Mouse (Mus musculus) stomach, embryonic 14.5 days (tissue): ENCODE data around the gene Cemip. TPM values are rescaled to one million over a fixed set of nuclear protein-coding genes. Genes with fewer than 3 reads are reported as not detected.

Experiments
- ATAC-seq: fragments of 200-750 bp; cut with Nextera tagmentation; 2 replicates; pipeline ENCODE4 v1.8.0; 2017; ENCODE audit warnings: low read depth, moderate TSS enrichment; ENCODE audit not compliant: insufficient number of reproducible peaks, insufficient read depth, low FRiP score
- H3K27ac ChIP-seq: fragments of 300-500 bp; sonication (generic); 2 replicates; pipeline ENCODE4 v1.5.1; 2014; ENCODE audit warnings: mild to moderate bottlenecking, low read length, moderate library complexity, mixed read lengths
- H3K27me3 ChIP-seq: fragments of 300-500 bp; sonication (generic); 2 replicates; pipeline ENCODE4 v1.6.1; 2014; ENCODE audit warnings: low read length, control low read depth, mixed read lengths; ENCODE audit not compliant: control insufficient read depth, insufficient read depth
- H3K36me3 ChIP-seq: fragments of 300-500 bp; sonication (generic); 2 replicates; pipeline ENCODE4 v1.6.1; 2014; ENCODE audit warnings: mild to moderate bottlenecking, control low read depth, low read length, moderate library complexity, mixed read lengths; ENCODE audit not compliant: control insufficient read depth, insufficient read depth
- H3K4me1 ChIP-seq: fragments of 300-500 bp; sonication (generic); 2 replicates; pipeline ENCODE4 v1.6.1; 2014; ENCODE audit warnings: low read length, control low read depth, mixed read lengths; ENCODE audit not compliant: control insufficient read depth, insufficient read depth
- H3K4me2 ChIP-seq: fragments of 300-500 bp; sonication (generic); replicated peaks from 2 replicates; pipeline ENCODE4 v1.6.1; 2014; ENCODE audit warnings: low read depth, low read length, control low read depth
- H3K4me3 ChIP-seq: fragments of 300-500 bp; sonication (generic); 2 replicates; pipeline ENCODE4 v1.5.1; 2014; ENCODE audit warnings: low read depth, low read length, control low read depth
- H3K9ac ChIP-seq: fragments of 300-500 bp; sonication (generic); replicated peaks from 2 replicates; pipeline ENCODE4 v1.6.1; 2014; ENCODE audit warnings: low read depth, mild to moderate bottlenecking, control low read depth, low read length, moderate library complexity, mixed read lengths
- H3K9me3 ChIP-seq: fragments of 300-500 bp; sonication (generic); 2 replicates; pipeline ENCODE4 v1.6.1; 2016; ENCODE audit warnings: low read depth, low read length, control low read depth; ENCODE audit not compliant: control insufficient read depth
- WGBS: fragments of 180-500 bp; shearing (Covaris S2); extraction: QIAGEN DNeasy Blood & Tissue Kit; methylation state at CpG from one replicate; pipeline ENCODE4 v1.1.7; 2014; 5-methylcytosine and 5-hydroxymethylcytosine counted together
- polyA plus RNA-seq: library from polyadenylated mRNA; unstranded; fragments of >200 nt; fragmentation: Nextera tagmentation; extraction: Ambion mirVana; gene quantifications from 2 replicates; pipeline ENCODE4 v1.2.1, GENCODE M21; 2014

Gene Cemip
- polyA plus RNA-seq, 1 experiment from 2014 or later = 0.42 TPM

DNA sequence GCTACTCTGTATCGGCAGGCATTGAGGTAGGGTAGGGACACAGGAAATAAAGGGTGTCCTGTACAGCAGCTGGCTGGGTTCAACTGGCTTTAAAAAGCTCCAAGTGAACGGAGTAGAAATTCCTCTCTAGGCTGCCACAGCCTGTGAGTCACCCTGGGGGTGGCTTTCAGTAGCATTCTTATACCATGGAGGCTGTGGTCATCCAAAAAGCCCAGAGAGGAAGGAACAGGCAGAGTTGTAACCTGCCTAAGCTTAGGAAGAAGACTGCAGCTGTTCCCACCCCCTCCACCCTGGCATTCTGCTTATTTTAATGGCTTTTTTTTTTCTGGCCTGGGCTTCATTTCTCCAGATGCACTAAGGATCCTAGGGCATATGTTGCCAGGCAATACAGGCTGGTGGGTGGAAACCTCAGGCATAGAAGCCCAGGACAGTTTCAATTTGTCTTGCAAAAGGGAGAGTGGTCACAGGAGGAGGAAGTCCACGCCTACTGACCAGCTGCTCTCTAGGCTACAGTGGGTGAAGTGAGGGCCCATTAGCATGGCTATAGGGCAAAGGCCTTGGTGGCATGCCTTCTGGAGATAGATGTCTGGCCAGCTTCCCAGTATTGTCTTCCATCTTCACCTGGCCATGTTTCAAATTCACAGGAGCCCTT, 57.1 kb downstream of the Cemip start:
- Histone ChIP-seq H3K27me3 (no peaks in the 10 kb centered on the region), H3K36me3 (no peaks in the 10 kb centered on the region), H3K9ac (no peak overlapping the region), H3K27ac (no peak overlapping the region), H3K4me3 (no peak overlapping the region), H3K4me2 (no peak overlapping the region), H3K4me1 (peaks cover 3% of the 10 kb centered on the region; the same call in 1 of the 2 replicates), H3K9me3 (no peaks in the 10 kb centered on the region)
- WGBS = 41% methylated on average over 3 of the region's 3 CpGs
- ATAC-seq = no peak

DNA sequence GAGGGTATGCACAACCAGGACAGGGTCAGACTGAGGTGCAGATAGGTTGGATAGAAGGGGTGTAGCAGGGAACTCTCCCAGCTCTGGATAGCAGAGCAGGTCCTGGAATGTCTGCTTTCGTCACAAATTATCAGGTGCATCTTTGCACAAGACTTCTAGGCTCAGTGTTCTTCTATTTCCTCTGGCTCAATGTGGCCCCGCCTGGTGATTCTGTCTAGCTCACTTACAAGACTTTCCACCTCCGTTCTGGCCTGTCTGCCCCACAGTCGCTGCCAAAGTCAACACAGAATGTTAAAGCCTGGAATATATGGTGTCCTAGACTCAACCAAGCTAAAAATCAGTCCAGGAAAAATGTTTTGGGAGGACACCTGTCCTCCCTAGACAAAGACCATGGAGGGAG, 57.9 kb downstream of the Cemip start:
- no peaks in the 10 kb centered on the region for H3K36me3 ChIP-seq
- no peaks in the 10 kb centered on the region for H3K27me3 ChIP-seq
- no peak overlapping the region for H3K9ac ChIP-seq
- H3K9me3 ChIP-seq = no peaks in the 10 kb centered on the region
- no peak overlapping the region for H3K4me3 ChIP-seq
- 64% methylated on average over 4 of the region's 4 CpGs for WGBS
- H3K4me1 ChIP-seq = peaks cover 3% of the 10 kb centered on the region; the same call in 1 of the 2 replicates
- no peak for ATAC-seq
- H3K4me2 ChIP-seq = no peak overlapping the region
- no peak overlapping the region for H3K27ac ChIP-seq

DNA sequence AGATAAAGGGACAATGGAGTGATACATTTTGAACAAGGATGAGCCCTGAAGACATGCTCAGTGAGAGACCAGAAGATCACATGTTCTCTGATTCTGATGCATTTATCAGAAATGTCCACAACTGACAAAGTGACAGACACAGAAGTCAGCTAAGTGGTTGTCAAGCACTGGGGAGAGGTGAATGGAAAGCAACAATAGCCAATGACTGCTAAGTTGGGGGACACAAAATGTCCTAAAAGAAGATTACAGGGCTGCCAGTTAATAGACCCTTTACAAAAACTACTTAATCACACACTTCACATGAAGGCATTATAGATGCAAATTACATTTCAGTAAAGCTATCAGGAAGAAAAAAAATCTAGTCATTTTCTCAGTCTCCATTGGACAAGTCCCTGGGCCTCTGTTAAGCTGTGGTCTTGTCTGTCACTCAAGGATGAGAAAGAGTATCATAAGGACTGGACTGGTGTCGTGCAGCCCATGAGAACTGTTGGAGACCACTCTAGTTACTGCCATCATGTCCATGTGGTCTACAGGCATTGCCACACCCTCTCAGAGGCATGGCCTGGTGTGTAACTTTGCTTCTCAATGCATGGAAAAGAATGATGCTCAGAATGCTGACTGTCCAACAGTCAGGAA, 59.2 kb downstream of the Cemip start:
- Histone ChIP-seq H3K4me2 (no peak overlapping the region), H3K36me3 (no peaks in the 10 kb centered on the region), H3K9ac (no peak overlapping the region), H3K4me1 (peaks cover 3% of the 10 kb centered on the region; the same call in 1 of the 2 replicates), H3K9me3 (no peaks in the 10 kb centered on the region), H3K4me3 (no peak overlapping the region), H3K27ac (no peak overlapping the region), H3K27me3 (no peaks in the 10 kb centered on the region)
- ATAC-seq = no peak
- 75% methylated on average over 1 of the region's 1 CpGs for WGBS

DNA sequence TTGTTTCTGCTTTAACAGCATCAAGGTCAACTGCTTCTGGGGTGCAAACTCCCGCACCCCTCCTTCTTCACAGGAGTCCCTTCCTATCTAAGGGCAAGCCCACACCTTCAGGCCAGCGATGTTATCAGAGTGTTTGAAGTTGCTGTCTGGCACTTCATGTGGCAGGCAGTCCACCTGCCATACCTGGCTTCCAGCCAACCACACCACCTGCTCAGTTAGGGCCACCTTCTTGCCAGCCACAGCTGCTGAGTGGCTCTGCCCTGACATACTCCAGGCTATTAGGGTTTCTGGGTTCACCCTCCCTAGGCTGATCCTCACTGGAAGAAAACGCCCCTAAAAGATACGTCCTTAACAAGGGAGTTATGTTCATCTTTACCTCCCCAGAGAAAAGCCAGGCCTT, 60.2 kb downstream of the Cemip start:
- 75% methylated on average over 4 of the region's 4 CpGs for WGBS
- ATAC-seq = no peak
- H3K9ac ChIP-seq = no peak overlapping the region

DNA sequence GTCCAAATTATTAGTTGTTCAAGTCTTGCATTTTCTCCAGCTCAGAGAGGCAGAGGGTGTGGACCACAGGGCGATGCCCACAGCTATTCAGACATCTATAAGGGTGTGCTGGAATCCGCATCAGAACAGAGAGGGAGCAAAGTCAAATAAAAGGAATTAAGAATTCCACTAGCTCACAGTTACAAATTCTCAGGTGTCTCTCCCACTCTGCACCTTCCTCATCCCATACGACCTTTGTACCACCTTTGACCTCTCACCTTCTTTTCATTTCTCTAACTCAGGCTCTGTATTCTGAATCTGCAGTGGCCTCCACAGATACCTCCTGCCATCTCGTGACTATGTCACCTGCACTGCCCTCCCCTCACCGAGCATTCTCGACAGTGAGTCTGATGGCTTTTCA, 62.8 kb downstream of the Cemip start:
- 65% methylated on average over 6 of the region's 6 CpGs for WGBS
- Histone ChIP-seq H3K27me3 (no peaks in the 10 kb centered on the region), H3K4me1 (peaks cover 4% of the 10 kb centered on the region; the same call in 1 of the 2 replicates), H3K4me3 (no peak overlapping the region), H3K27ac (no peak overlapping the region), H3K4me2 (no peak overlapping the region), H3K36me3 (no peaks in the 10 kb centered on the region), H3K9me3 (no peaks in the 10 kb centered on the region), H3K9ac (no peak overlapping the region)
- ATAC-seq = no peak

More for the DNA sequence above, 60.2 kb downstream of the Cemip start:
- H3K4me2 ChIP-seq = no peak overlapping the region
- no peaks in the 10 kb centered on the region for H3K27me3 ChIP-seq
- no peak overlapping the region for H3K4me3 ChIP-seq
- peaks cover 3% of the 10 kb centered on the region; the same call in 1 of the 2 replicates for H3K4me1 ChIP-seq
- H3K27ac ChIP-seq = no peak overlapping the region
- no peaks in the 10 kb centered on the region for H3K36me3 ChIP-seq
- no peaks in the 10 kb centered on the region for H3K9me3 ChIP-seq

DNA sequence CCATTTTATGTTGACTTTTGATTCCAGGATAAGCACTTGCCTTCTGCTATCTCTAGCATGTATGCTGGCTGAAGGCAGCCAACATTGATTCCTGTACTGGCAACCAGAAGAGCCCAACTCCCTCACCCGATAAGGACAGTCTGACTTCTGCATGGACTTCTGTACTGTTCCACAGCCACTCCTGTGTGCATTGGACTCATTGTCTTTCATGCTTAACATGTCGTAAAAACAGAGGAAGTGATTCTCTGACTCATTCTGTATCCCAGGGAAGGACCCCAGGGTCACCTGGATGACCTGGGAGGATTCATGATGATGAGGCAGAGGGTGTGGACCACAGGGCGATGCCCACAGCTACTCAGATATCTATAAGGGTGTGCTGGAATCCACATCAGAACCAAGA, 63.8 kb downstream of the Cemip start:
- Histone ChIP-seq H3K36me3 (no peaks in the 10 kb centered on the region), H3K27me3 (no peaks in the 10 kb centered on the region), H3K4me3 (no peak overlapping the region), H3K4me2 (no peak overlapping the region), H3K4me1 (peaks cover 9% of the 10 kb centered on the region; the same call in 1 of the 2 replicates), H3K27ac (no peak overlapping the region), H3K9me3 (no peaks in the 10 kb centered on the region), H3K9ac (no peak overlapping the region)
- no peak for ATAC-seq
- 77% methylated on average over 3 of the region's 3 CpGs for WGBS

DNA sequence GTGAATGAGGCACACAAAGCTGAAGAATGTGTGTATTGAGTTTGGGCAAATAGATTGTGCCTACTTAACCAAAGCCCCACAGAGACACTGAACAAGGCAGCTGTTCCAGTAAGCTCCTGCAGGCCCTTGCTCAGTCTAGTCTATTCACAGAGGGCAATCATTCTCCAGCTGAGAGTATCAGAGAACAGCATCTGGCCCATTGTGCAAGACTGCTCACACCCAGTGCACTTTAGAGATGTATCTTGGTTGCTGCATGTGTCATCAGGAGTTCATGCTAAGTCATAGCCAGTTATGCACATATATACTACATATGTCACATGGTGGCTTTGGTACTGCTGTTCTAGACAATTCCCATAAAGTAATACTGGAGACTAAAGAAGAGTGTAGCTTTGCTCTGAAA, 66.9 kb downstream of the Cemip start:
- no peak for ATAC-seq
- no peak overlapping the region for H3K4me2 ChIP-seq
- no peaks in the 10 kb centered on the region for H3K27me3 ChIP-seq
- H3K4me3 ChIP-seq = no peak overlapping the region
- H3K36me3 ChIP-seq = no peaks in the 10 kb centered on the region
- H3K9me3 ChIP-seq = no peaks in the 10 kb centered on the region
- no peak overlapping the region for H3K27ac ChIP-seq
- peaks cover 9% of the 10 kb centered on the region; the same call in 1 of the 2 replicates for H3K4me1 ChIP-seq
- H3K9ac ChIP-seq = no peak overlapping the region

DNA sequence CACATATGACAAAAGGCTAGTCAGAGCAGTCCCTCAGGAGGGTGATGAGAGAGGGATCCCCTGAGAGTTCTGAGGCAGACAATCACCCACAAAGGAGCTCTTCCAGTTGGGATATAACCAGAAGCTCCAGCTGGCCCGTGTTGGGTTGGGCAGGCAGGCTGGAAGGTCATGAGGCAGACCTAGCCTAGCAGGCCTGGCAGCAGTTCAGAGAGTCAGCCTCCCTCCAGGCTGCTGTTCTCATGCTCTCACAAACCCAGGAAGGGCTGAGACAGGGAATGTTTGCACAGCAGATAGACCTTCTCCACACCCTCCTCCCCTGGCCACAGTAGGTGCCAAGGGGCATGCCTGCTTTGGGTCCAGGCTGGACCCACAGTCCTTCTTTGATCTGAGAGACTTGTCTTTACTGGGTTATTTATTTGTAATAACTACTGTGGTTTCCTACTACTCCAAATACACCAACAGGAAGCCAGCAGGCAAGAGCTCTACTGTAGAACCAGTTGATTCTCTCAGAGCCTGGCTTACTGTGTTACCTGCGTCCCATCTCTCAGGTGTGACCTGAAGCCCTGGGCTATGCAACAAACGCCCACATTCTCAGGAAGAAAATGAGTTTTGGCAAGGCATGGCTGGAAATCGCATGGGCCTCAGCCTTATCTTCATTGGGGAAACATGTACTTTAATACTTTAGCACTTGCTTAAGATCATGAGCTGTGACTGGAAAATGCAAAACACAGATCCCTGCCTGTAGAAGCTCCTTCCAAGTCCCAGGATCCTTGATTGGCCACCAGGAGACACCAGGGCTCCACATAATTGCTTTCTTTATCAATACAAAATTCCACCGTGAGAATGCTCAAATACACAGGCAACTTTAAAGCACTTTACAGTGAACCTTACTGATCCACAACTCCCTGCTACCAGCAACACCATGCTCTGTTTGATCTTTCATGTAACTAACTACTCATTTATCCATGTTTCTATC, 67.7 kb downstream of the Cemip start:
- no peaks in the 10 kb centered on the region for H3K9me3 ChIP-seq

More for the DNA sequence above, 67.7 kb downstream of the Cemip start:
- Histone ChIP-seq H3K36me3 (no peaks in the 10 kb centered on the region), H3K27ac (no peak overlapping the region), H3K4me1 (peaks cover 9% of the 10 kb centered on the region; the same call in 1 of the 2 replicates), H3K4me2 (no peak overlapping the region), H3K9ac (no peak overlapping the region), H3K4me3 (no peak overlapping the region), H3K27me3 (no peaks in the 10 kb centered on the region)
- ATAC-seq = peak; percentile 24; the same call in 1 of the 2 replicates
- WGBS = 64% methylated on average over 5 of the region's 5 CpGs
